Mouse (Mus musculus) liver, adult 2 months (tissue): Measurements from ENCODE around the gene AC170998.1. TPM values are rescaled to one million over a fixed set of nuclear protein-coding genes. Genes with fewer than 3 reads are reported as not detected.

Experiments used
- DNase-seq: peaks from one replicate; pipeline ENCODE4 v3.0.0-alpha.2; 2011; ENCODE audit warnings: low read depth, low spot score; ENCODE audit errors: extremely low read depth
- H3K27ac ChIP-seq: fragments of 200-500 bp; replicated peaks from 2 replicates; pipeline ENCODE4 v1.5.1; 2012; ENCODE audit warnings: low read depth, mild to moderate bottlenecking, control low read depth, inconsistent platforms, low read length; ENCODE audit not compliant: insufficient read depth
- H3K27me3 ChIP-seq: fragments of 200-500 bp; 2 replicates; pipeline ENCODE4 v1.6.1; 2012; ENCODE audit warnings: mild to moderate bottlenecking, moderate library complexity, low read length, inconsistent platforms; ENCODE audit not compliant: control insufficient read depth, insufficient read depth
- H3K36me3 ChIP-seq: fragments of 200-500 bp; 2 replicates; pipeline ENCODE4 v1.6.1; 2012; ENCODE audit warnings: low read length, inconsistent platforms; ENCODE audit not compliant: control insufficient read depth, insufficient read depth
- H3K4me1 ChIP-seq: fragments of 200-500 bp; 2 replicates; pipeline ENCODE4 v1.6.1; 2011; ENCODE audit warnings: low read length; ENCODE audit not compliant: control insufficient read depth, insufficient read depth
- H3K4me3 ChIP-seq: fragments of 200-500 bp; 2 replicates; pipeline ENCODE4 v1.5.1; 2011; ENCODE audit warnings: low read depth, mild to moderate bottlenecking, control low read depth, low read length, moderate library complexity; ENCODE audit not compliant: insufficient read depth
- H3K79me2 ChIP-seq: fragments of 200-500 bp; 2 replicates; pipeline ENCODE4 v1.6.1; 2012; ENCODE audit warnings: inconsistent platforms, mild to moderate bottlenecking, low read length, moderate library complexity; ENCODE audit not compliant: control insufficient read depth, insufficient read depth
- H3K9ac ChIP-seq: fragments of 200-500 bp; 2 replicates; pipeline ENCODE4 v1.6.1; 2012; ENCODE audit warnings: low read depth, mild to moderate bottlenecking, control low read depth, inconsistent platforms, low read length
- CTCF ChIP-seq: fragments of 200-500 bp; IDR thresholded peaks from 2 replicates; pipeline ENCODE4 v1.5.1; 2011; ENCODE audit warnings: low read depth, low read length, control low read depth
- POLR2A ChIP-seq: fragments of 200-500 bp; IDR thresholded peaks from 2 replicates; pipeline ENCODE4 v1.6.1; 2011; ENCODE audit warnings: low read length, control low read depth; ENCODE audit not compliant: insufficient read depth; ENCODE audit errors: extremely low read depth
- WGBS: fragments of 180-500 bp; shearing (Covaris S2); methylation state at CpG from one replicate; pipeline ENCODE4 v1.1.7; 2018; 5-methylcytosine and 5-hydroxymethylcytosine counted together
- polyA plus RNA-seq: library from polyadenylated mRNA; depleted of rRNA; stranded (reverse); fragments of >200 nt; gene quantifications from 2 replicates; pipeline ENCODE4 v1.2.3, GENCODE M21; 2012
- total RNA-seq: library from RNA; depleted of rRNA; stranded (reverse); fragments of >200 nt; gene quantifications from 2 replicates; pipeline ENCODE4 v1.2.3, GENCODE M21; 2014

The AC170998.1 gene
- total and polyA plus RNA-seq, 2 experiments = 2.3 TPM; not detected in 1

GRCm38 (mm10) chr17:28756447-28756846, 30.6 kb downstream of the AC170998.1 start:
- no peak for TF ChIP-seq CTCF
- no peak for TF ChIP-seq POLR2A
- H3K9ac ChIP-seq = no peak overlapping the region
- peaks cover 4% of the 10 kb centered on the region for H3K4me1 ChIP-seq
- 80% methylated on average over 5 of the region's 5 CpGs for WGBS
- no peak overlapping the region for H3K27ac ChIP-seq
- DNase-seq = no peak
- no peaks in the 10 kb centered on the region for H3K36me3 ChIP-seq
- no peak overlapping the region for H3K4me3 ChIP-seq
- H3K79me2 ChIP-seq = no peaks in the 10 kb centered on the region
- H3K27me3 ChIP-seq = no peaks in the 10 kb centered on the region

GRCm38 (mm10) chr17:28757470-28757869, 31.6 kb downstream of the AC170998.1 start:
- H3K27ac ChIP-seq = no peak overlapping the region
- no peak for TF ChIP-seq POLR2A
- TF ChIP-seq CTCF = no peak
- 58% methylated on average over 2 of the region's 2 CpGs for WGBS
- H3K79me2 ChIP-seq = no peaks in the 10 kb centered on the region
- H3K27me3 ChIP-seq = no peaks in the 10 kb centered on the region
- H3K9ac ChIP-seq = no peak overlapping the region
- H3K36me3 ChIP-seq = no peaks in the 10 kb centered on the region
- no peak overlapping the region for H3K4me3 ChIP-seq
- peaks cover 4% of the 10 kb centered on the region for H3K4me1 ChIP-seq
- no peak for DNase-seq

GRCm38 (mm10) chr17:28760736-28761312, 34.9 kb downstream of the AC170998.1 start:
- TF ChIP-seq POLR2A = no peak
- no peak for TF ChIP-seq CTCF
- peak; percentile 97 for DNase-seq
- Histone ChIP-seq H3K79me2 (no peaks in the 10 kb centered on the region), H3K4me1 (peaks cover 2% of the 10 kb centered on the region), H3K27me3 (no peaks in the 10 kb centered on the region), H3K4me3 (no peak overlapping the region), H3K9ac (no peak overlapping the region), H3K36me3 (no peaks in the 10 kb centered on the region), H3K27ac (peak overlapping the region; percentile 41)
- WGBS = 22% methylated on average over 8 of the region's 8 CpGs

GRCm38 (mm10) chr17:28761871-28762270, 36.0 kb downstream of the AC170998.1 start:
- Histone ChIP-seq H3K27ac (no peak overlapping the region), H3K36me3 (no peaks in the 10 kb centered on the region), H3K4me3 (no peak overlapping the region), H3K27me3 (no peaks in the 10 kb centered on the region), H3K79me2 (no peaks in the 10 kb centered on the region), H3K4me1 (peaks cover 2% of the 10 kb centered on the region), H3K9ac (no peak overlapping the region)
- 14% methylated on average over 3 of the region's 3 CpGs for WGBS
- no peak for TF ChIP-seq POLR2A
- peak; percentile 94 for TF ChIP-seq CTCF
- DNase-seq = peak; percentile 35

GRCm38 (mm10) chr17:28766203-28766602, 40.3 kb downstream of the AC170998.1 start:
- DNase-seq = no peak
- TF ChIP-seq POLR2A = no peak
- Histone ChIP-seq H3K9ac (no peak overlapping the region), H3K36me3 (no peaks in the 10 kb centered on the region), H3K27me3 (peaks cover 17% of the 10 kb centered on the region), H3K27ac (no peak overlapping the region), H3K4me3 (no peak overlapping the region), H3K4me1 (peaks cover 5% of the 10 kb centered on the region), H3K79me2 (no peaks in the 10 kb centered on the region)
- 56% methylated on average over 3 of the region's 3 CpGs for WGBS

- Histone ChIP-seq H3K79me2 (no peaks in the 10 kb centered on the region), H3K36me3 (no peaks in the 10 kb centered on the region), H3K4me3 (no peak overlapping the region), H3K27ac (no peak overlapping the region), H3K4me1 (peaks cover 3% of the 10 kb centered on the region; the same call in 1 of the 2 replicates), H3K9ac (no peak overlapping the region), H3K27me3 (peaks cover 17% of the 10 kb centered on the region)
- no peak for DNase-seq
- no peak for TF ChIP-seq CTCF
- TF ChIP-seq POLR2A = no peak
- 83% methylated on average over 11 of the region's 11 CpGs for WGBS
These were observed 41.1 kb downstream of the AC170998.1 start for GRCm38 (mm10) chr17:28766781-28767515.
